Mouse (Mus musculus) hindbrain, postnatal 0 days (tissue): ENCODE measurements around the gene Galnt18. TPM values are rescaled to one million over a fixed set of nuclear protein-coding genes. Genes with fewer than 3 reads are reported as not detected.

Experiments used
- ATAC-seq: fragments of 200-750 bp; cut with Nextera tagmentation; 2 replicates; pipeline ENCODE4 v1.8.0; 2017; ENCODE audit warnings: mild to moderate bottlenecking, moderate TSS enrichment, moderate library complexity
- DNase-seq: peaks from one replicate; pipeline ENCODE4 v3.0.0-alpha.2; 2015; ENCODE audit warnings: low spot score
- H3K27ac ChIP-seq: fragments of 300-500 bp; sonication (generic); 2 replicates; pipeline ENCODE4 v1.5.1; 2014; ENCODE audit warnings: mild to moderate bottlenecking
- H3K27me3 ChIP-seq: fragments of 300-500 bp; sonication (generic); 2 replicates; pipeline ENCODE4 v1.6.1; 2014; ENCODE audit warnings: low read length, mixed read lengths; ENCODE audit not compliant: insufficient read depth
- H3K36me3 ChIP-seq: fragments of 300-500 bp; sonication (generic); 2 replicates; pipeline ENCODE4 v1.6.1; 2014; ENCODE audit warnings: low read length, mixed read lengths; ENCODE audit not compliant: insufficient read depth
- H3K4me1 ChIP-seq: fragments of 300-500 bp; sonication (generic); 2 replicates; pipeline ENCODE4 v1.6.1; 2014; ENCODE audit warnings: antibody characterized with exemption, low read length, mixed read lengths; ENCODE audit not compliant: insufficient read depth
- H3K4me2 ChIP-seq: fragments of 300-500 bp; sonication (generic); 2 replicates; pipeline ENCODE4 v1.6.1; 2014; ENCODE audit warnings: low read depth, mild to moderate bottlenecking, low read length, moderate library complexity, mixed read lengths
- H3K4me3 ChIP-seq: fragments of 300-500 bp; sonication (generic); 2 replicates; pipeline ENCODE4 v1.5.1; 2014; ENCODE audit warnings: low read length
- H3K9ac ChIP-seq: fragments of 300-500 bp; sonication (generic); replicated peaks from 2 replicates; pipeline ENCODE4 v1.6.1; 2014; ENCODE audit warnings: mild to moderate bottlenecking, low read length, moderate library complexity, mixed read lengths
- H3K9me3 ChIP-seq: fragments of 300-500 bp; sonication (generic); 2 replicates; pipeline ENCODE4 v1.6.1; 2016; ENCODE audit warnings: low read length, mixed read lengths
- CTCF ChIP-seq: IDR thresholded peaks from 2 replicates; pipeline ENCODE4 v1.5.1; 2016; ENCODE audit warnings: antibody characterized with exemption, control low read depth, low read depth
- WGBS: fragments of 180-500 bp; shearing (Covaris S2); extraction: QIAGEN DNeasy Blood & Tissue Kit; methylation state at CpG from one replicate; pipeline ENCODE4 v1.1.7; 2014; 5-methylcytosine and 5-hydroxymethylcytosine counted together
- polyA plus RNA-seq: library from polyadenylated mRNA; unstranded; fragments of >200 nt; fragmentation: Nextera tagmentation; extraction: Ambion mirVana; gene quantifications from 2 replicates; pipeline ENCODE4 v1.2.1, GENCODE M21; 2015
- total RNA-seq: library from RNA; depleted of rRNA; stranded (reverse); fragments of >200 nt; gene quantifications from 2 replicates; pipeline ENCODE4 v1.2.3, GENCODE M21; 2014

The Galnt18 gene
- total and polyA plus RNA-seq, 2 experiments from 2014 or later, result 15.8 to 22.7 TPM

- 80% methylated on average over 2 of the region's 2 CpGs for WGBS
- Histone ChIP-seq H3K4me3 (no peak overlapping the region), H3K36me3 (no peaks in the 10 kb centered on the region), H3K4me1 (no peaks in the 10 kb centered on the region), H3K9ac (no peak overlapping the region), H3K27me3 (no peaks in the 10 kb centered on the region), H3K27ac (no peak overlapping the region), H3K4me2 (no peak overlapping the region), H3K9me3 (no peaks in the 10 kb centered on the region)
- TF ChIP-seq CTCF, result no peak
- DNase-seq, result no peak
- no peak for ATAC-seq
Observed at GRCm38 (mm10) chr7:111787921-111788320, 8.1 kb upstream of the Galnt18 start.

- Histone ChIP-seq H3K27ac (no peak overlapping the region), H3K4me1 (no peaks in the 10 kb centered on the region), H3K9ac (no peak overlapping the region), H3K27me3 (no peaks in the 10 kb centered on the region), H3K9me3 (no peaks in the 10 kb centered on the region), H3K36me3 (no peaks in the 10 kb centered on the region), H3K4me3 (no peak overlapping the region), H3K4me2 (no peak overlapping the region)
- peak; percentile 75 for DNase-seq
- 59% methylated on average over 8 of the region's 8 CpGs for WGBS
- no peak for TF ChIP-seq CTCF
- peak; percentile 73 for ATAC-seq
Observed at GRCm38 (mm10) chr7:111785478-111785877, 5.7 kb upstream of the Galnt18 start.

DNA sequence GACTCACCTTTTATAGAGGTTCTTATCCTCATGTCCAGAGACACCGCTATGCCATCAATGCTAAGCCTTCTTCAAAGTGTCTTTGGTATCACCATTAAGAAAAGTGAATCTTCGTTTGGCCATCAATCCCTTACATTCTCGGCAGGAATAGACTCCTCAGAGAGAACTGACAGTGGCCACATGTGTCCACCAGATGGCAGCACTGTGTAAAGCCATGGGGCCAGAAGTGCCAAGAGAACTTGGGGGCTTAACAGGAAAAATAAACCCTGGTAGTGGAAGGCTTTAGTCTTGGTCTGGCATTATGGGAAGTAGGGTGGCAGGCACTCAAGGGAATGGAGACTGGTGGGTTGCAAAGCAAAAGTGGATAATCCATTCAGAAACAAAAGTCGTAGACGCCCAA, 2.3 kb upstream of the Galnt18 start:
- H3K36me3 ChIP-seq, result no peaks in the 10 kb centered on the region
- H3K4me2 ChIP-seq, result no peak overlapping the region
- H3K9ac ChIP-seq, result no peak overlapping the region
- no peaks in the 10 kb centered on the region for H3K27me3 ChIP-seq
- ATAC-seq (no peak), DNase-seq (peak; percentile 82)
- H3K4me1 ChIP-seq, result peaks cover 6% of the 10 kb centered on the region; the same call in 1 of the 2 replicates
- WGBS, result 52% methylated on average over 5 of the region's 5 CpGs
- H3K27ac ChIP-seq, result no peak overlapping the region
- H3K9me3 ChIP-seq, result no peaks in the 10 kb centered on the region
- peak; percentile 95 for TF ChIP-seq CTCF
- H3K4me3 ChIP-seq, result no peak overlapping the region

DNA sequence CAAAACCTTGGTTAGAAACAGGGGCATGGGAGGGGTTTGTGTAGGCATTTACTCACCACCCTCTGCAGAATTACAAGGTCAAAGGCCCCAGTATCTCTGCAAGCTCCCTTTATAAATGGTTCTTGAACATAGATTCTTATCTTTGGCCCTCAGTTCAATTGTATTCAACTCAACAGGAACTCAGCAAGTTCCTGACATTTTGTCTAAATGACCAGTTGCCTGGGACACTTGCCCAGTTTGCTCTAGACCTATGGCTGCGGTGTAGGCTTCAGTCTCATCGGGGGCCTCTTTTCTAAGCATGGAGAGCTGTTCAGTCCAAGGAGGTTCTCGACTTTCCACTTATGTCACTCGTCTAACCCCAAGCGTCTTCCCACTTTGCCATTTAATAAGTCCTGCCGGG, 1.5 kb upstream of the Galnt18 start:
- no peaks in the 10 kb centered on the region for H3K9me3 ChIP-seq
- H3K36me3 ChIP-seq, result no peaks in the 10 kb centered on the region
- ATAC-seq (no peak), DNase-seq (no peak)
- no peak overlapping the region for H3K4me2 ChIP-seq
- peaks cover 8% of the 10 kb centered on the region; the same call in 1 of the 2 replicates for H3K4me1 ChIP-seq
- no peaks in the 10 kb centered on the region for H3K27me3 ChIP-seq
- H3K9ac ChIP-seq, result no peak overlapping the region
- TF ChIP-seq CTCF, result no peak
- 88% methylated on average over 6 of the region's 6 CpGs for WGBS
- H3K27ac ChIP-seq, result no peak overlapping the region
- no peak overlapping the region for H3K4me3 ChIP-seq

GRCm38 (mm10) chr7:111778789-111779503, 831 bp downstream of the Galnt18 start:
- WGBS, result 9% methylated on average over 27 of the region's 27 CpGs
- DNase-seq, result peak; percentile 35
- ATAC-seq, result peak; percentile 36; the same call in 1 of the 2 replicates
- Histone ChIP-seq H3K4me1 (peaks cover 8% of the 10 kb centered on the region; the same call in 1 of the 2 replicates), H3K4me2 (peak overlapping the region; percentile 98), H3K4me3 (peak overlapping the region; percentile 54), H3K9me3 (no peaks in the 10 kb centered on the region), H3K27me3 (no peaks in the 10 kb centered on the region), H3K9ac (peak overlapping the region; percentile 49), H3K27ac (no peak overlapping the region), H3K36me3 (no peaks in the 10 kb centered on the region)
- no peak for TF ChIP-seq CTCF

- Histone ChIP-seq H3K4me1 (peaks cover 8% of the 10 kb centered on the region; the same call in 1 of the 2 replicates), H3K4me3 (peak overlapping the region; percentile 54), H3K36me3 (no peaks in the 10 kb centered on the region), H3K27me3 (no peaks in the 10 kb centered on the region), H3K27ac (no peak overlapping the region), H3K9ac (peak overlapping the region; percentile 49), H3K9me3 (no peaks in the 10 kb centered on the region), H3K4me2 (peak overlapping the region; percentile 98)
- ATAC-seq (no peak), DNase-seq (no peak)
- WGBS, result 75% methylated on average over 7 of the region's 7 CpGs
- no peak for TF ChIP-seq CTCF
Observed at GRCm38 (mm10) chr7:111778212-111778611, 1.6 kb downstream of the Galnt18 start.

GRCm38 (mm10) chr7:111777186-111777585, 2.6 kb downstream of the Galnt18 start:
- 0 out of 2 replicates have a peak overlapping the region, but pooled peaks have one; percentile 54 for H3K4me3 ChIP-seq
- H3K36me3 ChIP-seq, result no peaks in the 10 kb centered on the region
- no peaks in the 10 kb centered on the region for H3K9me3 ChIP-seq
- no peak for TF ChIP-seq CTCF
- peak overlapping the region; percentile 98 for H3K4me2 ChIP-seq
- H3K27me3 ChIP-seq, result no peaks in the 10 kb centered on the region
- ATAC-seq (no peak), DNase-seq (no peak)
- H3K9ac ChIP-seq, result no peak overlapping the region
- H3K4me1 ChIP-seq, result peaks cover 8% of the 10 kb centered on the region; the same call in 1 of the 2 replicates
- H3K27ac ChIP-seq, result no peak overlapping the region
- WGBS, result 92% methylated on average over 2 of the region's 2 CpGs
